Mouse (Mus musculus): ENCODE results near the gene Iqcm. TPM values are rescaled to one million over a fixed set of nuclear protein-coding genes. Genes with fewer than 3 reads are reported as not detected.

Gene Iqcm
- not detected in 2 replicates for polyA plus RNA-seq (2012; rRNA removed)

DNA sequence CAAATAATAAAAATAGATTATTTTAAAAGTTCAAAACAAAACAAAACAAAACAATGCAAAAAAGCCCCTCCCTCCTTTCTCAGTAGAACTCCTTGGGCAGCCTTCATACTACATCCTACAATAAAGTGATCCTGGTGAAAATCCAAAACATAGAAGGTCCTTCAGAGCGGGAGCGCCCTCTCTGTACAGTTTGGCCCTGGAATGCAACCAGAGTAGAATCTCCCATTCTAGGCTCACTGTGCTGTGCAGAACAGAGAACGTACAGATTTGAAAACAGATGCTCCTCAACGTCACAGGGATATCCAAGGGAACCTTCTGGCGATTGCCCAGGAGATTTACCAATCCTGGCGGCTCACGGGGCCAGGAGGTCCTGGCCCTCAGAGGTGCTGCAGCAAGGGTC lies at the start of gene Iqcm:
TSS of gene Iqcm (plus strand) at position 301 of the 400 bp plus-strand sequence.

DNA sequence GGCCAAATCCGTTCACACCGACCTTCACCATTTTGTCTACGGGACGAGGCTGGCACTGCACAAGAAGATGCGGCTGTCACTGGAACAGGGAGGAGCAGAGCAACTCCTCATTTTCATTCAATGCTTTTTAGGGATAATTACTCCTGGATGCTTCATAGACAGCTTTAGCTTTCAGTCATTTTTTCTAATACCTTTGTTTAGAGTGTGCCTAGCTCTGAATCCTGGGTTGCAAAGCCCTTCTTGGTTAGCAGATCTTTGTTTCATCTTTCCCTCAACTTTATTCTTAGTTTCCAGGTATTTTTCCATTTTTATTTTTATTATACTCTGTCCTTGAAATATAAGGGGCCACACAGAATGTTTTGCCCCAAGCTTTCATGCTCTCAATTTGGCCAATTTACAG lies 42.0 kb upstream of the Iqcm start, which contains the start of gene Gm10358:
TSS of gene Gm10358 (minus strand) at position 101 of the 400 bp plus-strand sequence.

Other genes starting within 250 kb of the Iqcm start
- gene Rasd2, start 234.8 kb upstream of the Iqcm start, polyA plus RNA-seq (2012; rRNA removed), result 21.4 and 28.8 TPM in 2 replicates
- 0.26 and 0.43 TPM in 2 replicates for gene Gm10358, start 42.1 kb upstream of the Iqcm start, polyA plus RNA-seq (2012; rRNA removed)